Mouse (Mus musculus) midbrain, embryonic 15.5 days (tissue): Measurements from ENCODE around the gene Mrpl16. TPM values are rescaled to one million over a fixed set of nuclear protein-coding genes. Genes with fewer than 3 reads are reported as not detected.

Experiments
- ATAC-seq: fragments of 200-750 bp; cut with Nextera tagmentation; replicated peaks from 2 replicates; pipeline ENCODE4 v1.8.0; 2017; ENCODE audit warnings: moderate TSS enrichment
- H3K27ac ChIP-seq: fragments of 300-500 bp; sonication (generic); 2 replicates; pipeline ENCODE4 v1.5.1; 2015; ENCODE audit warnings: mild to moderate bottlenecking, inconsistent platforms
- H3K27me3 ChIP-seq: fragments of 300-500 bp; sonication (generic); replicated peaks from 2 replicates; pipeline ENCODE4 v1.6.1; 2015; ENCODE audit warnings: inconsistent platforms
- H3K36me3 ChIP-seq: fragments of 300-500 bp; sonication (generic); replicated peaks from 2 replicates; pipeline ENCODE4 v1.6.1; 2015; ENCODE audit warnings: inconsistent platforms
- H3K4me1 ChIP-seq: fragments of 300-500 bp; sonication (generic); 2 replicates; pipeline ENCODE4 v1.6.1; 2015; ENCODE audit warnings: inconsistent platforms
- H3K4me2 ChIP-seq: fragments of 300-500 bp; sonication (generic); 2 replicates; pipeline ENCODE4 v1.6.1; 2015; ENCODE audit warnings: inconsistent platforms, mild to moderate bottlenecking, moderate library complexity
- H3K4me3 ChIP-seq: fragments of 300-500 bp; sonication (generic); 2 replicates; pipeline ENCODE4 v1.5.1; 2015; ENCODE audit warnings: mild to moderate bottlenecking, inconsistent platforms
- H3K9ac ChIP-seq: fragments of 300-500 bp; sonication (generic); 2 replicates; pipeline ENCODE4 v1.6.1; 2015; ENCODE audit warnings: mild to moderate bottlenecking, inconsistent platforms
- H3K9me3 ChIP-seq: fragments of 300-500 bp; sonication (generic); 2 replicates; pipeline ENCODE4 v1.6.1; 2016; ENCODE audit warnings: inconsistent platforms
- WGBS: fragments of 180-500 bp; shearing (Covaris S2); methylation state at CpG from one replicate; pipeline ENCODE4 v1.1.7; 2015; ENCODE audit warnings: mixed read lengths; 5-methylcytosine and 5-hydroxymethylcytosine counted together
- polyA plus RNA-seq: library from polyadenylated mRNA; unstranded; fragments of >200 nt; fragmentation: Nextera tagmentation; extraction: Ambion mirVana; gene quantifications from 2 replicates; pipeline ENCODE4 v1.2.1, GENCODE M21; 2015

The Mrpl16 gene
- polyA plus RNA-seq, 1 experiment from 2014 or later, result 42.7 TPM

- Histone ChIP-seq H3K9ac (no peak overlapping the region), H3K36me3 (no peaks in the 10 kb centered on the region), H3K9me3 (no peaks in the 10 kb centered on the region), H3K27ac (no peak overlapping the region), H3K27me3 (no peaks in the 10 kb centered on the region), H3K4me1 (peaks cover 28% of the 10 kb centered on the region), H3K4me3 (no peak overlapping the region), H3K4me2 (no peak overlapping the region)
- ATAC-seq, result no peak
- WGBS, result 89% methylated on average over 5 of the region's 5 CpGs
Observed at GRCm38 (mm10) chr19:11810003-11810758, 40.0 kb downstream of the Mrpl16 start.

GRCm38 (mm10) chr19:11810856-11811255, 40.7 kb downstream of the Mrpl16 start:
- Histone ChIP-seq H3K27me3 (no peaks in the 10 kb centered on the region), H3K36me3 (no peaks in the 10 kb centered on the region), H3K4me1 (peaks cover 28% of the 10 kb centered on the region), H3K27ac (peak overlapping the region; percentile 64; the same call in 1 of the 2 replicates), H3K4me2 (no peak overlapping the region), H3K4me3 (no peak overlapping the region), H3K9ac (no peak overlapping the region), H3K9me3 (no peaks in the 10 kb centered on the region)
- ATAC-seq, result no peak
- WGBS, result 69% methylated on average over 1 of the region's 1 CpGs

GRCm38 (mm10) chr19:11811688-11812365, 41.6 kb downstream of the Mrpl16 start:
- Histone ChIP-seq H3K4me1 (peaks cover 31% of the 10 kb centered on the region), H3K27me3 (no peaks in the 10 kb centered on the region), H3K36me3 (no peaks in the 10 kb centered on the region), H3K9ac (no peak overlapping the region), H3K4me2 (peak overlapping the region; percentile 20), H3K9me3 (no peaks in the 10 kb centered on the region), H3K4me3 (no peak overlapping the region), H3K27ac (peak overlapping the region; percentile 64)
- ATAC-seq, result peak; percentile 97
- 14% methylated on average over 5 of the region's 5 CpGs for WGBS

- 47% methylated on average over 4 of the region's 4 CpGs for WGBS
- Histone ChIP-seq H3K4me2 (no peak overlapping the region), H3K27me3 (no peaks in the 10 kb centered on the region), H3K36me3 (no peaks in the 10 kb centered on the region), H3K4me1 (peaks cover 41% of the 10 kb centered on the region), H3K27ac (0 out of 2 replicates have a peak overlapping the region, but pooled peaks have one; percentile 62), H3K4me3 (no peak overlapping the region), H3K9me3 (no peaks in the 10 kb centered on the region), H3K9ac (no peak overlapping the region)
- ATAC-seq, result no peak
Observed at GRCm38 (mm10) chr19:11813136-11813535, 42.9 kb downstream of the Mrpl16 start.

- Histone ChIP-seq H3K9ac (no peak overlapping the region), H3K4me2 (no peak overlapping the region), H3K4me3 (no peak overlapping the region), H3K27ac (peak overlapping the region; percentile 62), H3K27me3 (no peaks in the 10 kb centered on the region), H3K9me3 (no peaks in the 10 kb centered on the region), H3K36me3 (no peaks in the 10 kb centered on the region), H3K4me1 (peaks cover 42% of the 10 kb centered on the region)
- 3% methylated on average over 8 of the region's 8 CpGs for WGBS
- ATAC-seq, result no peak
Observed at GRCm38 (mm10) chr19:11813649-11814048, 43.5 kb downstream of the Mrpl16 start.

GRCm38 (mm10) chr19:11814742-11815333, 44.6 kb downstream of the Mrpl16 start:
- peaks cover 48% of the 10 kb centered on the region for H3K4me1 ChIP-seq

GRCm38 (mm10) chr19:11816706-11817105, 46.5 kb downstream of the Mrpl16 start:
- H3K9me3 ChIP-seq, result no peaks in the 10 kb centered on the region
- H3K4me2 ChIP-seq, result peak overlapping the region; percentile 91; the same call in 1 of the 2 replicates
- H3K4me3 ChIP-seq, result no peak overlapping the region
- 0 out of 2 replicates have a peak, but pooled peaks cover 3% of the 10 kb centered on the region for H3K27me3 ChIP-seq
- peaks cover 43% of the 10 kb centered on the region for H3K4me1 ChIP-seq
- no peak overlapping the region for H3K9ac ChIP-seq
- no peaks in the 10 kb centered on the region for H3K36me3 ChIP-seq
- 58% methylated on average over 6 of the region's 6 CpGs for WGBS
- H3K27ac ChIP-seq, result no peak overlapping the region
- no peak for ATAC-seq

More at GRCm38 (mm10) chr19:11814742-11815333, 44.6 kb downstream of the Mrpl16 start:
- no peak overlapping the region for H3K9ac ChIP-seq
- no peaks in the 10 kb centered on the region for H3K36me3 ChIP-seq
- no peaks in the 10 kb centered on the region for H3K9me3 ChIP-seq
- H3K27ac ChIP-seq, result no peak overlapping the region
- H3K4me3 ChIP-seq, result no peak overlapping the region
- ATAC-seq, result no peak
- WGBS, result 83% methylated on average over 6 of the region's 6 CpGs
- no peaks in the 10 kb centered on the region for H3K27me3 ChIP-seq
- H3K4me2 ChIP-seq, result no peak overlapping the region

- 11% methylated on average over 5 of the region's 5 CpGs for WGBS
- ATAC-seq, result no peak
Observed at GRCm38 (mm10) chr19:11817586-11817985, 47.4 kb downstream of the Mrpl16 start.

GRCm38 (mm10) chr19:11818199-11819142, 48.3 kb downstream of the Mrpl16 start:
- Histone ChIP-seq H3K9ac (peak overlapping the region; percentile 82), H3K4me3 (peak overlapping the region; percentile 90), H3K27me3 (0 out of 2 replicates have a peak, but pooled peaks cover 3% of the 10 kb centered on the region), H3K4me2 (peak overlapping the region; percentile 91), H3K9me3 (no peaks in the 10 kb centered on the region), H3K36me3 (no peaks in the 10 kb centered on the region), H3K4me1 (peaks cover 27% of the 10 kb centered on the region), H3K27ac (peak overlapping the region; percentile 72)
- under 1% methylated on average over 80 of the region's 83 CpGs for WGBS
- ATAC-seq, result peak; percentile 91

More at GRCm38 (mm10) chr19:11817586-11817985, 47.4 kb downstream of the Mrpl16 start:
- H3K36me3 ChIP-seq, result no peaks in the 10 kb centered on the region
- peaks cover 34% of the 10 kb centered on the region for H3K4me1 ChIP-seq
- H3K9me3 ChIP-seq, result no peaks in the 10 kb centered on the region
- no peak overlapping the region; the same call in 1 of the 2 replicates for H3K9ac ChIP-seq
- 0 out of 2 replicates have a peak, but pooled peaks cover 3% of the 10 kb centered on the region for H3K27me3 ChIP-seq
- H3K4me2 ChIP-seq, result peak overlapping the region; percentile 91
- H3K27ac ChIP-seq, result no peak overlapping the region
- H3K4me3 ChIP-seq, result peak overlapping the region; percentile 90

GRCm38 (mm10) chr19:11819143-11819700, 49.0 kb downstream of the Mrpl16 start, which contains the start of gene Stx3:
Gene Stx3, minus strand, starts transcription at chr19:11819403.
- Histone ChIP-seq H3K27ac (peak within 1 kb of the TSS; percentile 72), H3K9me3 (no peaks in the 10 kb centered on the region), H3K36me3 (no peaks in the 10 kb centered on the region), H3K27me3 (0 out of 2 replicates have a peak, but pooled peaks cover 3% of the 10 kb centered on the region), H3K9ac (peak within 1 kb of the TSS; percentile 82), H3K4me2 (peak within 1 kb of the TSS; percentile 91), H3K4me1 (peaks cover 24% of the 10 kb centered on the region), H3K4me3 (peak within 1 kb of the TSS; percentile 90)
- ATAC-seq, result peak; percentile 25
- under 1% methylated on average over 20 of the region's 20 CpGs for WGBS

GRCm38 (mm10) chr19:11819800-11820199, 49.6 kb downstream of the Mrpl16 start:
- ATAC-seq, result peak; percentile 70
- Histone ChIP-seq H3K4me1 (peaks cover 24% of the 10 kb centered on the region), H3K9ac (no peak overlapping the region), H3K27me3 (0 out of 2 replicates have a peak, but pooled peaks cover 3% of the 10 kb centered on the region), H3K27ac (no peak overlapping the region), H3K4me2 (peak overlapping the region; percentile 91), H3K4me3 (peak overlapping the region; percentile 90), H3K36me3 (no peaks in the 10 kb centered on the region), H3K9me3 (no peaks in the 10 kb centered on the region)
- WGBS, result under 1% methylated on average over 15 of the region's 15 CpGs
